In genomic region chr11:62053928-62054327, GRCm38 (mm10) we compare ENCODE assay signal across 31 mouse cellular contexts.
DNase-seq lines count a peak whose midpoint lies in the region; ATAC-seq lines count a peak whose summit lies in the region.
"Had no signal": no experiment of that assay in that cellular context is flagged by ENCODE, and none has a peak within 500 bp of the region (broad histone marks: within the 10 kb centered on the region; RNA-seq: fewer than 3 reads in every experiment).

No protein-coding gene starts in this region.

- no peak overlapping the region for H3K4me3 ChIP-seq in midbrain, embryonic 12.5 days
- no peak overlapping the region for H3K4me3 ChIP-seq in midbrain, embryonic 15.5 days
- no peak overlapping the region for H3K4me3 ChIP-seq in forebrain, embryonic 13.5 days
- H3K4me3 ChIP-seq in midbrain, embryonic 14.5 days (replicated peaks; ENCODE audit: low read depth, low read length): no peak overlapping the region
- H3K4me3 ChIP-seq: embryonic facial prominence, embryonic 15.5 days; heart, embryonic 13.5 days; layer of hippocampus, adult 2 months; limb, embryonic 10.5 days; liver, embryonic 15.5 days; lung, embryonic 15.5 days had no signal

- 15% methylated on average over 9 of the region's 9 CpGs for WGBS in midbrain, embryonic 12.5 days
- 7% methylated on average over 9 of the region's 9 CpGs for WGBS in midbrain, embryonic 15.5 days
- WGBS in forebrain, embryonic 13.5 days: 7% methylated on average over 9 of the region's 9 CpGs
- WGBS in midbrain, embryonic 14.5 days: 4% methylated on average over 9 of the region's 9 CpGs

- peak; percentile 28 for DNase-seq in heart, adult 11 months
- no peak for DNase-seq in heart, adult 8-10 months (ENCODE audit: low spot score)
- DNase-seq in midbrain, embryonic 14.5 days: peak; percentile 69
- no peak for DNase-seq in layer of hippocampus, postnatal 36 days
- no peak for DNase-seq in B cell, adult 2 months
- DNase-seq: adrenal gland, adult 2 months; cerebellum, adult 18-20 months; cerebellum, postnatal 14 days; gastrocnemius, postnatal 14 days; heart, adult 18-20 months; heart, postnatal 14 days; kidney, postnatal 25 days; liver; lung, postnatal 36 days; right cerebral cortex, postnatal 14 days; thymus, adult 2 months; thymus, postnatal 4 days had no signal

- H3K4me1 ChIP-seq in midbrain, embryonic 12.5 days: peaks cover 9% of the 10 kb centered on the region
- no peaks in the 10 kb centered on the region for H3K4me1 ChIP-seq in midbrain, embryonic 15.5 days
- peaks cover 11% of the 10 kb centered on the region for H3K4me1 ChIP-seq in forebrain, embryonic 13.5 days
- no peaks in the 10 kb centered on the region for H3K4me1 ChIP-seq in midbrain, embryonic 14.5 days (ENCODE audit: control insufficient read depth, insufficient read depth, low read length)
- H3K4me1 ChIP-seq: liver, embryonic 15.5 days; lung, embryonic 15.5 days had no signal

- ATAC-seq in midbrain, embryonic 12.5 days (ENCODE audit: low FRiP score, low read depth): peak; percentile 80; the same call in 1 of the 2 replicates
- no peak for ATAC-seq in midbrain, embryonic 15.5 days (replicated peaks)
- ATAC-seq in forebrain, embryonic 13.5 days: peak; percentile 73
- peak; percentile 64; the same call in 1 of the 2 replicates for ATAC-seq in midbrain, embryonic 14.5 days (ENCODE audit: low FRiP score, low TSS enrichment)
- ATAC-seq: intestine, postnatal 0 days; Patski had no signal

- no peak overlapping the region for H3K27ac ChIP-seq in midbrain, embryonic 12.5 days (replicated peaks)
- no peak overlapping the region for H3K27ac ChIP-seq in midbrain, embryonic 15.5 days
- H3K27ac ChIP-seq in forebrain, embryonic 13.5 days: no peak overlapping the region
- no peak overlapping the region for H3K27ac ChIP-seq in midbrain, embryonic 14.5 days (replicated peaks; ENCODE audit: low read depth, low read length)
- H3K27ac ChIP-seq: embryonic facial prominence, embryonic 15.5 days; heart, embryonic 13.5 days; layer of hippocampus, adult 2 months; limb, embryonic 10.5 days; liver, embryonic 15.5 days; lung, embryonic 15.5 days; stomach, postnatal 0 days had no signal

- peaks cover 36% of the 10 kb centered on the region for H3K27me3 ChIP-seq in midbrain, embryonic 12.5 days
- no peaks in the 10 kb centered on the region for H3K27me3 ChIP-seq in midbrain, embryonic 15.5 days (replicated peaks)
- peaks cover 3% of the 10 kb centered on the region; the same call in 1 of the 2 replicates for H3K27me3 ChIP-seq in forebrain, embryonic 13.5 days
- H3K27me3 ChIP-seq in midbrain, embryonic 14.5 days (ENCODE audit: control insufficient read depth, insufficient read depth, low read length): no peaks in the 10 kb centered on the region; the same call in 1 of the 2 replicates
- H3K27me3 ChIP-seq: CH12.LX; embryonic facial prominence, embryonic 15.5 days; heart, embryonic 13.5 days; liver, embryonic 15.5 days; lung, embryonic 15.5 days; Patski had no signal

- no peak overlapping the region for H3K9ac ChIP-seq in midbrain, embryonic 12.5 days (replicated peaks)
- no peak overlapping the region for H3K9ac ChIP-seq in midbrain, embryonic 15.5 days
- no peak overlapping the region for H3K9ac ChIP-seq in forebrain, embryonic 13.5 days
- no peak overlapping the region for H3K9ac ChIP-seq in midbrain, embryonic 14.5 days (replicated peaks; ENCODE audit: low read length)
- H3K9ac ChIP-seq: embryonic facial prominence, embryonic 15.5 days; heart, embryonic 13.5 days; liver, embryonic 15.5 days; lung, embryonic 15.5 days had no signal

- H3K36me3 ChIP-seq in midbrain, embryonic 12.5 days: no peaks in the 10 kb centered on the region
- no peaks in the 10 kb centered on the region for H3K36me3 ChIP-seq in midbrain, embryonic 15.5 days (replicated peaks)
- no peaks in the 10 kb centered on the region for H3K36me3 ChIP-seq in forebrain, embryonic 13.5 days (ENCODE audit: poor library complexity, severe bottlenecking)
- H3K36me3 ChIP-seq in midbrain, embryonic 14.5 days (ENCODE audit: control insufficient read depth, insufficient read depth, low read length): no peaks in the 10 kb centered on the region
- H3K36me3 ChIP-seq: embryonic facial prominence, embryonic 15.5 days; heart, embryonic 13.5 days; limb, embryonic 10.5 days; lung, embryonic 15.5 days had no signal

- no peaks in the 10 kb centered on the region for H3K9me3 ChIP-seq in midbrain, embryonic 12.5 days
- no peaks in the 10 kb centered on the region for H3K9me3 ChIP-seq in midbrain, embryonic 15.5 days
- no peaks in the 10 kb centered on the region for H3K9me3 ChIP-seq in forebrain, embryonic 13.5 days (replicated peaks)
- H3K9me3 ChIP-seq in midbrain, embryonic 14.5 days (ENCODE audit: control insufficient read depth, low read length): no peaks in the 10 kb centered on the region
- H3K9me3 ChIP-seq: embryonic facial prominence, embryonic 15.5 days; G1E; heart, embryonic 13.5 days; limb, embryonic 10.5 days; liver, embryonic 15.5 days; lung, embryonic 15.5 days had no signal

- peak overlapping the region; percentile 17; the same call in 1 of the 2 replicates for H3K4me2 ChIP-seq in midbrain, embryonic 12.5 days (replicated peaks)
- H3K4me2 ChIP-seq in midbrain, embryonic 15.5 days: no peak overlapping the region
- H3K4me2 ChIP-seq in forebrain, embryonic 13.5 days: no peak overlapping the region
- no peak overlapping the region for H3K4me2 ChIP-seq in midbrain, embryonic 14.5 days (ENCODE audit: low read length)
- H3K4me2 ChIP-seq: embryonic facial prominence, embryonic 15.5 days; heart, embryonic 13.5 days; liver, embryonic 15.5 days; lung, embryonic 15.5 days had no signal

Comparison
In these comparisons a context has a peak if more than half of its experiments do, and no peak if none do; other contexts are left out.
1. DNase-seq: peak in heart, adult 11 months (single experiment) and midbrain, embryonic 14.5 days (single experiment); none in heart, adult 8-10 months (single experiment), layer of hippocampus, postnatal 36 days (0 of 2) and B cell, adult 2 months (0 of 2).